Mouse (Mus musculus) thymus, adult 2 months (tissue): Measurements from ENCODE around the gene Msrb3.

ENCODE experiments used
- CTCF ChIP-seq: fragments of 200-500 bp; IDR thresholded peaks from 2 replicates; pipeline ENCODE4 v1.5.1; 2012; ENCODE audit warnings: mild to moderate bottlenecking, control low read depth, low read length, moderate library complexity, borderline replicate concordance; ENCODE audit not compliant: control insufficient read depth, poor library complexity, insufficient read depth; ENCODE audit errors: extremely low read depth
- POLR2A ChIP-seq: fragments of 200-500 bp; IDR thresholded peaks from 2 replicates; pipeline ENCODE4 v1.6.1; 2012; ENCODE audit warnings: mild to moderate bottlenecking, low read length, control low read depth, moderate library complexity; ENCODE audit not compliant: control insufficient read depth, poor library complexity, insufficient read depth; ENCODE audit errors: extremely low read depth

GRCm38 (mm10) chr10:120787202-120787601, 111.7 kb downstream of the Msrb3 start:
- no peak for TF ChIP-seq CTCF
- no peak for TF ChIP-seq POLR2A
